Mouse (Mus musculus): Measurements from ENCODE around the gene Fhit. TPM values are rescaled to one million over a fixed set of nuclear protein-coding genes. Genes with fewer than 3 reads are reported as not detected.

Gene Fhit
- polyA plus RNA-seq, 1 experiment from 2014 or later, result 6.8 TPM

- no peak overlapping the region for H3K27ac ChIP-seq
- no peak for ATAC-seq (ENCODE audit: insufficient number of reproducible peaks, insufficient read depth, low FRiP score, low TSS enrichment, low read depth)
- 66% methylated on average over 3 of the region's 3 CpGs for WGBS
Observed at GRCm38 (mm10) chr14:10300914-10301313, 860.9 kb downstream of the Fhit start.

GRCm38 (mm10) chr14:10299030-10299429 lies 862.8 kb downstream of the Fhit start:
- Histone ChIP-seq H3K4me1 (no peaks in the 10 kb centered on the region), H3K9ac (no peak overlapping the region), H3K27me3 (no peaks in the 10 kb centered on the region), H3K4me3 (no peak overlapping the region), H3K36me3 (no peaks in the 10 kb centered on the region), H3K4me2 (no peak overlapping the region), H3K27ac (no peak overlapping the region), H3K9me3 (no peaks in the 10 kb centered on the region)
- WGBS, result 68% methylated on average over 2 of the region's 2 CpGs
- no peak for ATAC-seq (ENCODE audit: insufficient number of reproducible peaks, insufficient read depth, low FRiP score, low TSS enrichment, low read depth)

More at GRCm38 (mm10) chr14:10300914-10301313, 860.9 kb downstream of the Fhit start:
- H3K4me1 ChIP-seq, result no peaks in the 10 kb centered on the region
- no peaks in the 10 kb centered on the region for H3K36me3 ChIP-seq
- H3K27me3 ChIP-seq, result no peaks in the 10 kb centered on the region
- no peak overlapping the region for H3K4me3 ChIP-seq
- H3K9me3 ChIP-seq, result no peaks in the 10 kb centered on the region
- no peak overlapping the region for H3K4me2 ChIP-seq
- H3K9ac ChIP-seq, result no peak overlapping the region

GRCm38 (mm10) chr14:10289043-10289442 lies 872.8 kb downstream of the Fhit start:
- Histone ChIP-seq H3K36me3 (no peaks in the 10 kb centered on the region), H3K27ac (no peak overlapping the region), H3K27me3 (no peaks in the 10 kb centered on the region), H3K4me1 (no peaks in the 10 kb centered on the region), H3K4me3 (no peak overlapping the region), H3K4me2 (no peak overlapping the region), H3K9ac (no peak overlapping the region), H3K9me3 (no peaks in the 10 kb centered on the region)
- WGBS, result 90% methylated on average over 5 of the region's 5 CpGs
- ATAC-seq (ENCODE audit: insufficient number of reproducible peaks, insufficient read depth, low FRiP score, low TSS enrichment, low read depth), result no peak

GRCm38 (mm10) chr14:10286027-10286426 lies 875.8 kb downstream of the Fhit start:
- no peak overlapping the region for H3K27ac ChIP-seq
- WGBS, result 74% methylated on average over 6 of the region's 6 CpGs
- H3K9ac ChIP-seq, result no peak overlapping the region
- no peaks in the 10 kb centered on the region for H3K9me3 ChIP-seq
- no peak overlapping the region for H3K4me3 ChIP-seq
- no peaks in the 10 kb centered on the region for H3K27me3 ChIP-seq
- H3K36me3 ChIP-seq, result no peaks in the 10 kb centered on the region
- no peaks in the 10 kb centered on the region for H3K4me1 ChIP-seq
- no peak overlapping the region for H3K4me2 ChIP-seq
- no peak for ATAC-seq (ENCODE audit: insufficient number of reproducible peaks, insufficient read depth, low FRiP score, low TSS enrichment, low read depth)

GRCm38 (mm10) chr14:10228708-10229107 lies 933.1 kb downstream of the Fhit start:
- Histone ChIP-seq H3K4me3 (no peak overlapping the region), H3K27me3 (no peaks in the 10 kb centered on the region), H3K9ac (no peak overlapping the region), H3K36me3 (no peaks in the 10 kb centered on the region), H3K4me2 (no peak overlapping the region), H3K9me3 (no peaks in the 10 kb centered on the region), H3K4me1 (no peaks in the 10 kb centered on the region), H3K27ac (no peak overlapping the region)
- ATAC-seq (ENCODE audit: insufficient number of reproducible peaks, insufficient read depth, low FRiP score, low TSS enrichment, low read depth), result no peak
- 72% methylated on average over 5 of the region's 5 CpGs for WGBS

- H3K9ac ChIP-seq, result no peak overlapping the region
- no peak overlapping the region for H3K4me3 ChIP-seq
- H3K9me3 ChIP-seq, result no peaks in the 10 kb centered on the region
- H3K27me3 ChIP-seq, result no peaks in the 10 kb centered on the region
- WGBS, result 91% methylated on average over 2 of the region's 2 CpGs
- no peaks in the 10 kb centered on the region for H3K4me1 ChIP-seq
- no peak overlapping the region for H3K4me2 ChIP-seq
- H3K27ac ChIP-seq, result no peak overlapping the region
- no peaks in the 10 kb centered on the region for H3K36me3 ChIP-seq
- ATAC-seq (ENCODE audit: insufficient number of reproducible peaks, insufficient read depth, low FRiP score, low TSS enrichment, low read depth), result no peak
Observed at GRCm38 (mm10) chr14:10221847-10222246, 940.0 kb downstream of the Fhit start.

- no peak for ATAC-seq (ENCODE audit: insufficient number of reproducible peaks, insufficient read depth, low FRiP score, low TSS enrichment, low read depth)
- no peak overlapping the region for H3K4me3 ChIP-seq
- 0 out of 2 replicates have a peak, but pooled peaks cover 3% of the 10 kb centered on the region for H3K4me1 ChIP-seq
- H3K9me3 ChIP-seq, result no peaks in the 10 kb centered on the region
- no peak overlapping the region for H3K27ac ChIP-seq
- H3K36me3 ChIP-seq, result no peaks in the 10 kb centered on the region
- WGBS, result 64% methylated on average over 4 of the region's 4 CpGs
- H3K9ac ChIP-seq, result no peak overlapping the region
- no peaks in the 10 kb centered on the region for H3K27me3 ChIP-seq
- no peak overlapping the region for H3K4me2 ChIP-seq
Observed at GRCm38 (mm10) chr14:10213216-10213615, 948.6 kb downstream of the Fhit start.

GRCm38 (mm10) chr14:10211184-10211583 lies 950.7 kb downstream of the Fhit start:
- H3K36me3 ChIP-seq, result no peaks in the 10 kb centered on the region
- H3K9me3 ChIP-seq, result no peaks in the 10 kb centered on the region
- WGBS, result 50% methylated on average over 5 of the region's 5 CpGs
- ATAC-seq (ENCODE audit: insufficient number of reproducible peaks, insufficient read depth, low FRiP score, low TSS enrichment, low read depth), result no peak
- H3K27ac ChIP-seq, result no peak overlapping the region
- H3K27me3 ChIP-seq, result no peaks in the 10 kb centered on the region
- no peak overlapping the region for H3K4me2 ChIP-seq
- no peak overlapping the region for H3K9ac ChIP-seq
- no peak overlapping the region for H3K4me3 ChIP-seq
- H3K4me1 ChIP-seq, result 0 out of 2 replicates have a peak, but pooled peaks cover 3% of the 10 kb centered on the region

- Histone ChIP-seq H3K9ac (no peak overlapping the region), H3K4me3 (no peak overlapping the region), H3K4me2 (no peak overlapping the region), H3K9me3 (no peaks in the 10 kb centered on the region), H3K36me3 (no peaks in the 10 kb centered on the region), H3K27ac (no peak overlapping the region), H3K27me3 (no peaks in the 10 kb centered on the region), H3K4me1 (0 out of 2 replicates have a peak, but pooled peaks cover 3% of the 10 kb centered on the region)
- ATAC-seq (ENCODE audit: insufficient number of reproducible peaks, insufficient read depth, low FRiP score, low TSS enrichment, low read depth), result no peak
- 89% methylated on average over 3 of the region's 3 CpGs for WGBS
Observed at GRCm38 (mm10) chr14:10209007-10209406, 952.8 kb downstream of the Fhit start.

- H3K4me2 ChIP-seq, result no peak overlapping the region
- no peak overlapping the region for H3K27ac ChIP-seq
Observed at GRCm38 (mm10) chr14:10205699-10206098, 956.1 kb downstream of the Fhit start.

GRCm38 (mm10) chr14:10205290-10205689 lies 956.5 kb downstream of the Fhit start:
- no peaks in the 10 kb centered on the region for H3K27me3 ChIP-seq
- H3K27ac ChIP-seq, result no peak overlapping the region
- H3K9me3 ChIP-seq, result no peaks in the 10 kb centered on the region
- no peaks in the 10 kb centered on the region for H3K36me3 ChIP-seq
- no peak overlapping the region for H3K9ac ChIP-seq
- 78% methylated on average over 4 of the region's 4 CpGs for WGBS
- no peak for ATAC-seq (ENCODE audit: insufficient number of reproducible peaks, insufficient read depth, low FRiP score, low TSS enrichment, low read depth)
- 0 out of 2 replicates have a peak, but pooled peaks cover 2% of the 10 kb centered on the region for H3K4me1 ChIP-seq
- H3K4me3 ChIP-seq, result no peak overlapping the region
- no peak overlapping the region for H3K4me2 ChIP-seq

More at GRCm38 (mm10) chr14:10205699-10206098, 956.1 kb downstream of the Fhit start:
- Histone ChIP-seq H3K9ac (no peak overlapping the region), H3K27me3 (no peaks in the 10 kb centered on the region), H3K36me3 (no peaks in the 10 kb centered on the region), H3K4me3 (no peak overlapping the region), H3K4me1 (0 out of 2 replicates have a peak, but pooled peaks cover 3% of the 10 kb centered on the region), H3K9me3 (no peaks in the 10 kb centered on the region)
- ATAC-seq (ENCODE audit: insufficient number of reproducible peaks, insufficient read depth, low FRiP score, low TSS enrichment, low read depth), result no peak
- 82% methylated on average over 5 of the region's 5 CpGs for WGBS

- H3K4me2 ChIP-seq, result no peak overlapping the region
- ATAC-seq (ENCODE audit: insufficient number of reproducible peaks, insufficient read depth, low FRiP score, low TSS enrichment, low read depth), result no peak
- no peaks in the 10 kb centered on the region for H3K27me3 ChIP-seq
- H3K36me3 ChIP-seq, result no peaks in the 10 kb centered on the region
- 71% methylated on average over 5 of the region's 5 CpGs for WGBS
- H3K4me3 ChIP-seq, result no peak overlapping the region
- H3K9me3 ChIP-seq, result no peaks in the 10 kb centered on the region
- no peaks in the 10 kb centered on the region for H3K4me1 ChIP-seq
- no peak overlapping the region for H3K27ac ChIP-seq
- H3K9ac ChIP-seq, result no peak overlapping the region
Observed at GRCm38 (mm10) chr14:10194130-10194529, 967.7 kb downstream of the Fhit start.

Measured in embryonic facial prominence, embryonic 13.5 days (tissue).